Mouse (Mus musculus) CH12.LX (cell line): Measurements from ENCODE around the gene Esrra. TPM values are rescaled to one million over a fixed set of nuclear protein-coding genes. Genes with fewer than 3 reads are reported as not detected.
A peak's percentile ranks its signal among the peaks of the same experiment; 100 is the strongest.

Experiments used
- DNase-seq: peaks from one replicate; pipeline ENCODE4 v3.0.0-alpha.2; 2013; ENCODE audit errors: extremely low read depth
- H3K27ac ChIP-seq: 2 replicates; pipeline ENCODE4 v1.5.1; 2012; ENCODE audit warnings: low read depth, mild to moderate bottlenecking, control low read depth, moderate library complexity; ENCODE audit not compliant: insufficient read depth
- H3K27me3 ChIP-seq: replicated peaks from 2 replicates; pipeline ENCODE3; 2012; ENCODE audit warnings: inconsistent platforms
- H3K36me3 ChIP-seq, 2 experiments: replicated peaks in 1 of 2; 2 replicates each; pipeline versions ENCODE3 to v1.6.1; 2012; ENCODE audit warnings: inconsistent platforms in 1 of 2, low read length in 1 of 2, mild to moderate bottlenecking in 1 of 2, mixed read lengths in 1 of 2, moderate library complexity in 1 of 2; ENCODE audit not compliant: control insufficient read depth in 1 of 2, insufficient read depth in 1 of 2
- H3K4me1 ChIP-seq, 2 experiments: 2 replicates each; pipeline ENCODE4 v1.6.1; 2012; ENCODE audit warnings: inconsistent platforms in 1 of 2, moderate library complexity in 1 of 2; ENCODE audit not compliant: insufficient read depth in 2 of 2, control insufficient read depth in 1 of 2
- H3K4me2 ChIP-seq: 2 replicates; pipeline ENCODE4 v1.6.1; 2012; ENCODE audit warnings: low read depth, mild to moderate bottlenecking, control low read depth; ENCODE audit not compliant: poor library complexity, insufficient read depth, severe bottlenecking
- H3K4me3 ChIP-seq, 3 experiments: fragments of 150-350 bp in 1 of 3; sonication (generic) in 1 of 3; replicated peaks in 1 of 3; 2 replicates each; pipeline versions ENCODE3 to v1.5.1; 2011 to 2012; ENCODE audit warnings: low read depth in 2 of 3, low read length in 2 of 3, mild to moderate bottlenecking in 2 of 3, moderate library complexity in 2 of 3, control low read depth in 1 of 3, improper control_type of control experiment in 1 of 3, inconsistent platforms in 1 of 3, mixed read lengths in 1 of 3; ENCODE audit not compliant: poor library complexity in 1 of 3
- H3K79me2 ChIP-seq: replicated peaks from 2 replicates; pipeline ENCODE4 v1.6.1; 2012; ENCODE audit warnings: mild to moderate bottlenecking, moderate library complexity; ENCODE audit not compliant: control insufficient read depth, poor library complexity, insufficient read depth, severe bottlenecking; ENCODE audit errors: extremely low read depth
- H3K9ac ChIP-seq: 2 replicates; pipeline ENCODE4 v1.6.1; 2012; ENCODE audit warnings: low read depth, mild to moderate bottlenecking, control low read depth, moderate library complexity; ENCODE audit not compliant: insufficient read depth
- H3K9me3 ChIP-seq: replicated peaks from 2 replicates; pipeline ENCODE3; 2012; ENCODE audit warnings: low read length, inconsistent platforms, mixed read lengths
- BHLHE40 ChIP-seq: IDR thresholded peaks from 2 replicates; pipeline ENCODE4 v1.6.1; 2011; ENCODE audit warnings: mild to moderate bottlenecking, low read depth, low read length, improper control_type of control experiment
- CHD1 ChIP-seq: IDR thresholded peaks from 2 replicates; pipeline ENCODE4 v1.6.1; 2012; ENCODE audit warnings: low read depth, low read length, improper control_type of control experiment, inconsistent platforms
- CHD2 ChIP-seq: IDR thresholded peaks from 2 replicates; pipeline ENCODE4 v1.6.1; 2011; ENCODE audit warnings: low read length, improper control_type of control experiment
- CTCF ChIP-seq, 2 experiments: IDR thresholded peaks in 1 of 2; conservative IDR thresholded peaks in 1 of 2; 2 replicates each; pipeline ENCODE4 v1.5.1; 2011 to 2012; ENCODE audit warnings: low read depth in 2 of 2, low read length in 2 of 2, improper control_type of control experiment in 1 of 2, inconsistent platforms in 1 of 2, mild to moderate bottlenecking in 1 of 2, moderate library complexity in 1 of 2
- E2F4 ChIP-seq: IDR thresholded peaks from 2 replicates; pipeline ENCODE4 v1.6.1; 2011; ENCODE audit warnings: low read depth, low read length, improper control_type of control experiment; ENCODE audit not compliant: insufficient replicate concordance
- ELF1 ChIP-seq: IDR thresholded peaks from 2 replicates; pipeline ENCODE4 v1.6.1; 2014; ENCODE audit warnings: low read depth, mild to moderate bottlenecking, inconsistent platforms, low read length, improper control_type of control experiment
- EP300 ChIP-seq: IDR thresholded peaks from 2 replicates; pipeline ENCODE4 v1.6.1; 2011; ENCODE audit warnings: low read length, improper control_type of control experiment
- ETS1 ChIP-seq: conservative IDR thresholded peaks from 2 replicates; pipeline ENCODE4 v1.6.1; 2012; ENCODE audit warnings: low read depth, mild to moderate bottlenecking, inconsistent platforms, low read length, improper control_type of control experiment, moderate library complexity
- GABPA ChIP-seq: IDR thresholded peaks from 2 replicates; pipeline ENCODE4 v1.6.1; 2012; ENCODE audit warnings: low read depth, low read length, improper control_type of control experiment, inconsistent platforms; ENCODE audit not compliant: insufficient replicate concordance
- HCFC1 ChIP-seq: IDR thresholded peaks from 2 replicates; pipeline ENCODE4 v1.6.1; 2012; ENCODE audit warnings: low read depth, mild to moderate bottlenecking, inconsistent platforms, low read length, improper control_type of control experiment
- IRF4 ChIP-seq: IDR thresholded peaks from 2 replicates; pipeline ENCODE4 v1.6.1; 2014; ENCODE audit warnings: low read depth, mild to moderate bottlenecking, inconsistent platforms, low read length, improper control_type of control experiment
- JUN ChIP-seq: IDR thresholded peaks from 2 replicates; pipeline ENCODE4 v1.6.1; 2011; ENCODE audit warnings: low read depth, mild to moderate bottlenecking, low read length, improper control_type of control experiment, moderate library complexity; ENCODE audit not compliant: insufficient read depth
- JUND ChIP-seq: conservative IDR thresholded peaks from 2 replicates; pipeline ENCODE4 v1.6.1; 2011; ENCODE audit warnings: low read depth, low read length, improper control_type of control experiment
- KAT2A ChIP-seq: IDR thresholded peaks from 2 replicates; pipeline ENCODE4 v1.6.1; 2012; ENCODE audit warnings: low read length, improper control_type of control experiment, inconsistent platforms; ENCODE audit not compliant: insufficient replicate concordance
- MAFK ChIP-seq: IDR thresholded peaks from 2 replicates; pipeline ENCODE4 v1.6.1; 2011; ENCODE audit warnings: low read length, improper control_type of control experiment; ENCODE audit not compliant: insufficient replicate concordance
- MAX ChIP-seq: IDR thresholded peaks from 2 replicates; pipeline ENCODE4 v1.6.1; 2011; ENCODE audit warnings: low read length, improper control_type of control experiment
- MAZ ChIP-seq: IDR thresholded peaks from 2 replicates; pipeline ENCODE4 v1.6.1; 2012; ENCODE audit warnings: low read depth, mild to moderate bottlenecking, inconsistent platforms, low read length, improper control_type of control experiment, moderate library complexity
- MEF2A ChIP-seq: IDR thresholded peaks from 2 replicates; pipeline ENCODE4 v1.6.1; 2014; ENCODE audit warnings: low read depth, mild to moderate bottlenecking, inconsistent platforms, low read length, improper control_type of control experiment, borderline replicate concordance
- MXI1 ChIP-seq: IDR thresholded peaks from 2 replicates; pipeline ENCODE4 v1.6.1; 2011; ENCODE audit warnings: mild to moderate bottlenecking, low read depth, low read length, improper control_type of control experiment
- MYC ChIP-seq: IDR thresholded peaks from 2 replicates; pipeline ENCODE4 v1.6.1; 2011; ENCODE audit warnings: low read depth, mild to moderate bottlenecking, improper control_type of control experiment, low read length
- NELFE ChIP-seq: IDR thresholded peaks from 2 replicates; pipeline ENCODE4 v1.6.1; 2011; ENCODE audit warnings: low read depth, low read length, improper control_type of control experiment
- NRF1 ChIP-seq: IDR thresholded peaks from 2 replicates; pipeline ENCODE4 v1.6.1; 2014; ENCODE audit warnings: low read depth, mild to moderate bottlenecking, inconsistent platforms, low read length, improper control_type of control experiment, moderate library complexity
- PAX5 ChIP-seq: IDR thresholded peaks from 2 replicates; pipeline ENCODE4 v1.6.1; 2012; ENCODE audit warnings: low read length, inconsistent platforms, mixed read lengths
- POLR2A ChIP-seq: IDR thresholded peaks from 2 replicates; pipeline ENCODE4 v1.6.1; 2011; ENCODE audit warnings: low read depth, mild to moderate bottlenecking, improper control_type of control experiment, low read length
- POLR2AphosphoS2 ChIP-seq: IDR thresholded peaks from 2 replicates; pipeline ENCODE4 v1.6.1; 2011; ENCODE audit warnings: low read depth, low read length, improper control_type of control experiment
- RAD21 ChIP-seq: IDR thresholded peaks from 2 replicates; pipeline ENCODE4 v1.6.1; 2011; ENCODE audit warnings: low read depth, mild to moderate bottlenecking, low read length, improper control_type of control experiment, moderate library complexity
- RCOR1 ChIP-seq: conservative IDR thresholded peaks from 2 replicates; pipeline ENCODE4 v1.6.1; 2012; ENCODE audit warnings: low read depth, mild to moderate bottlenecking, inconsistent platforms, low read length, improper control_type of control experiment
- SIN3A ChIP-seq: IDR thresholded peaks from 2 replicates; pipeline ENCODE4 v1.6.1; 2012; ENCODE audit warnings: low read length, improper control_type of control experiment, inconsistent platforms
- SMC3 ChIP-seq: IDR thresholded peaks from 2 replicates; pipeline ENCODE4 v1.6.1; 2011; ENCODE audit warnings: low read depth, low read length, improper control_type of control experiment
- TBP ChIP-seq: conservative IDR thresholded peaks from 2 replicates; pipeline ENCODE4 v1.6.1; 2011; ENCODE audit warnings: low read depth, low read length, improper control_type of control experiment
- TCF12 ChIP-seq: IDR thresholded peaks from 2 replicates; pipeline ENCODE4 v1.6.1; 2014; ENCODE audit warnings: low read depth, mild to moderate bottlenecking, inconsistent platforms, low read length, improper control_type of control experiment
- UBTF ChIP-seq: IDR thresholded peaks from 2 replicates; pipeline ENCODE4 v1.6.1; 2012; ENCODE audit warnings: low read depth, mild to moderate bottlenecking, inconsistent platforms, low read length, improper control_type of control experiment, moderate library complexity
- USF1 ChIP-seq: IDR thresholded peaks from 2 replicates; pipeline ENCODE4 v1.6.1; 2014; ENCODE audit warnings: low read depth, mild to moderate bottlenecking, inconsistent platforms, low read length, improper control_type of control experiment
- USF2 ChIP-seq: conservative IDR thresholded peaks from 2 replicates; pipeline ENCODE4 v1.6.1; 2011; ENCODE audit warnings: low read depth, low read length, improper control_type of control experiment
- ZC3H11A ChIP-seq: IDR thresholded peaks from 2 replicates; pipeline ENCODE4 v1.6.1; 2012; ENCODE audit warnings: low read depth, mild to moderate bottlenecking, inconsistent platforms, low read length, improper control_type of control experiment
- ZKSCAN1 ChIP-seq: IDR thresholded peaks from 2 replicates; pipeline ENCODE4 v1.6.1; 2012; ENCODE audit warnings: low read depth, inconsistent platforms, low read length, improper control_type of control experiment, borderline replicate concordance
- ZMIZ1 ChIP-seq: IDR thresholded peaks from 2 replicates; pipeline ENCODE4 v1.6.1; 2012; ENCODE audit warnings: low read depth, mild to moderate bottlenecking, inconsistent platforms, low read length, improper control_type of control experiment
- ZNF384 ChIP-seq: IDR thresholded peaks from 2 replicates; pipeline ENCODE4 v1.6.1; 2012; ENCODE audit warnings: low read depth, low read length, improper control_type of control experiment, inconsistent platforms
- dilution Hi-C: fragments of 300-500 bp; cut with MboI; formaldehyde crosslinking; loops from 2 replicates; pipeline ENCODE4 v1.14.3; 2020; ENCODE audit warnings: low sequenced_read_pairs; ENCODE audit not compliant: extremely low pct_unique_long_range_greater_than_20kb, extremely low pct_ligation_motif_present
- in situ Hi-C: fragments of 300-500 bp; cut with MboI; formaldehyde crosslinking; loops from 3 replicates; pipeline ENCODE4 v1.14.3; 2019; ENCODE audit warnings: low sequenced_read_pairs, low pct_ligation_motif_present, low pct_unique_long_range_greater_than_20kb, mixed read lengths
- polyA plus RNA-seq: library from polyadenylated mRNA; unstranded; fragments of >175 nt; gene quantifications from 2 replicates; pipeline ENCODE4 v1.2.1, GENCODE M21; 2012; ENCODE audit warnings: low read depth; ENCODE audit not compliant: insufficient read length
- total RNA-seq, 2 experiments: library from RNA; depleted of rRNA; stranded (reverse); fragments of 300-350 nt in 1 of 2; fragments of >200 nt in 1 of 2; gene quantifications; 2 replicates each; pipeline ENCODE4 v1.2.3; 2012 to 2014

Esrra gene
- total and polyA plus RNA-seq, 3 experiments, result 13.6 to 28.7 (median 15.6) TPM

- H3K4me1 ChIP-seq, result peaks cover 8 to 37% of the 10 kb centered on the region in 2 experiments
- in situ Hi-C loops (no loop called here), dilution Hi-C loops (no loop called here)
- peak overlapping the region; percentile 43 for H3K9ac ChIP-seq
- peak; percentile 72 for DNase-seq
- H3K4me2 ChIP-seq, result peak overlapping the region; percentile 64
- no peaks in the 10 kb centered on the region for H3K27me3 ChIP-seq
- H3K4me3 ChIP-seq, result peak overlapping the region; percentile 40 to 47 (median 45)
- peak overlapping the region; percentile 59 for H3K27ac ChIP-seq
- peaks cover 0 to 6% of the 10 kb centered on the region in 2 experiments for H3K36me3 ChIP-seq
- H3K79me2 ChIP-seq, result no peaks in the 10 kb centered on the region
- peaks cover 6% of the 10 kb centered on the region for H3K9me3 ChIP-seq
- TF ChIP-seq CTCF (conservative IDR thresholded peaks at IDR 0.05 in 1 of 2, IDR thresholded peaks at IDR 0.05 in 1 of 2; ENCODE audit: low read depth in 2 of 2, low read length in 2 of 2) (no peak), CHD2 (no peak), USF1 (no peak), MAFK (no peak), SMC3 (no peak), CHD1 (no peak), ZC3H11A (no peak), HCFC1 (peak; percentile 47; the same call in 1 of the 2 replicates), JUN (no peak), GABPA (no peak), IRF4 (peak; percentile 79), MXI1 (peak; percentile 44; the same call in 1 of the 2 replicates), ELF1 (peak; percentile 79), RCOR1 (no peak), POLR2AphosphoS2 (peak; percentile 50; the same call in 1 of the 2 replicates), UBTF (no peak), MEF2A (no peak), KAT2A (no peak), USF2 (no peak), POLR2A (0 out of 2 replicates have a peak, but pooled peaks have one; percentile 30), MAX (0 out of 2 replicates have a peak, but pooled peaks have one; percentile 25), TBP (no peak), EP300 (peak; percentile 75), JUND (no peak), RAD21 (no peak), ZNF384 (no peak), NELFE (no peak), NRF1 (no peak), TCF12 (no peak), ETS1 (peak; percentile 85), ZKSCAN1 (no peak), BHLHE40 (peak; percentile 78), PAX5 (no peak), ZMIZ1 (no peak), E2F4 (no peak), MAZ (no peak), MYC (0 out of 2 replicates have a peak, but pooled peaks have one; percentile 28), SIN3A (no peak)
Observed at GRCm38 (mm10) chr19:6869355-6869754, 52.3 kb downstream of the Esrra start.
